Mouse (Mus musculus): ENCODE data around the gene Ubp1. TPM values are rescaled to one million over a fixed set of nuclear protein-coding genes. Genes with fewer than 3 reads are reported as not detected.
"Not testable (repeated sequence)": the region's sequence is repeated elsewhere in the genome, so short reads cannot be mapped to it uniquely, and the experiment has no call there.

Gene Ubp1
- 32.5 and 37.6 TPM in 2 replicates for polyA plus RNA-seq (2015; fragmentation: Nextera tagmentation; extraction: Ambion mirVana)

DNA sequence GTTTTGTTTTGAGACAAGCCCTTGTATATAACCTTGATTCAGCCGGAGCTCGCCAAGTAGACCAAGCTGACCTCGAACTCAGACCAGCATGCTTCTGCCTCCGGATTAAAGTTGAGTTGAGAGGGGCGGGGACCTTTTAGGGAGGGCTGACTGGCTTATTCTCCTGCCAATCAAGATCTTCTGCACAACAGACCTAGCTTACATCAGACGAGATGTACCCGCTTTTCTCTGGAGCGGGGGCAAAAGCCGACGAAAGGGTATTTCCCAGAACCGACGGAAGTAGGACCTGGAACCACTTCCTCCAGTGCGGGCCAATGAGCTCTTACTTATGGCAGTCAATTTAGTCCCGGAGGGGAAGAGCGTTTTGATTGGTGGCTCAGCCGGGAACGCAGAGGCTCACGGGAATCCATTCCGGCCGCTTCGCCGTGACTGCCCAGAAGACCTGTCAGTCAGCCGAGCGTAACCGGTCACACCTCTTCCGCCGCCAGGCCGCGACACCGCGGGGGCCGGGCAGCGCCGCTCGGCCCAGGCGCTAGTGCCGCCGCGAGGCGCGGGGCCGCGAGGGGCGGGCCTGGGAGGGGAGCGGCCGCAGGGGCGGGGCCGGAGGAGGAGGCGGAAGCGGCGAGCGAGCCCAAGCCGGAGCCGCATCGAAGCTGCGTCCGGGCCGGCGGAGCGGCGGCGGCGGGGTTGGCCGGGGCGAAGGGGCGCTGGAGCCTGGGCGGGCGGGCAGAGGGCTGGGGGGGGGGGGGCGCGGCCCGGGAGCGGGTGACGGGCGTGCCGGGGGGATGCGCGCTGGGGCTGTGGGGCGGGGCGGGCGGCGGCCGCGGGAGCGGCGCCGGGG lies at the start of gene Ubp1:
Gene Ubp1 (plus strand): TSS at position 401 of the 841 bp plus-strand sequence.
- peak; percentile 98 for ATAC-seq
- Histone ChIP-seq H3K9me3 (no peaks in the 10 kb centered on the region), H3K4me1 (replicated peaks) (peaks cover 45% of the 10 kb centered on the region), H3K36me3 (no peaks in the 10 kb centered on the region), H3K27ac (peak within 1 kb of the TSS; percentile 88), H3K4me3 (replicated peaks) (peak within 1 kb of the TSS; percentile 99), H3K9ac (replicated peaks) (peak within 1 kb of the TSS; percentile 95), H3K4me2 (replicated peaks) (peak within 1 kb of the TSS; percentile 96), H3K27me3 (no peaks in the 10 kb centered on the region; the same call in 1 of the 2 replicates)
- under 1% methylated on average over 38 of the region's 86 CpGs for WGBS

GRCm38 (mm10) chr9:113894903-113895302 lies 35.8 kb upstream of the Ubp1 start:
- 95% methylated on average over 3 of the region's 3 CpGs for WGBS
- H3K9me3 ChIP-seq = no peaks in the 10 kb centered on the region
- H3K27me3 ChIP-seq = no peaks in the 10 kb centered on the region
- peaks cover 78% of the 10 kb centered on the region for H3K36me3 ChIP-seq
- no peak for ATAC-seq
- no peaks in the 10 kb centered on the region for H3K4me1 ChIP-seq (replicated peaks)
- H3K4me2 ChIP-seq (replicated peaks) = no peak overlapping the region
- H3K4me3 ChIP-seq (replicated peaks) = no peak overlapping the region
- H3K9ac ChIP-seq (replicated peaks) = no peak overlapping the region
- no peak overlapping the region for H3K27ac ChIP-seq

DNA sequence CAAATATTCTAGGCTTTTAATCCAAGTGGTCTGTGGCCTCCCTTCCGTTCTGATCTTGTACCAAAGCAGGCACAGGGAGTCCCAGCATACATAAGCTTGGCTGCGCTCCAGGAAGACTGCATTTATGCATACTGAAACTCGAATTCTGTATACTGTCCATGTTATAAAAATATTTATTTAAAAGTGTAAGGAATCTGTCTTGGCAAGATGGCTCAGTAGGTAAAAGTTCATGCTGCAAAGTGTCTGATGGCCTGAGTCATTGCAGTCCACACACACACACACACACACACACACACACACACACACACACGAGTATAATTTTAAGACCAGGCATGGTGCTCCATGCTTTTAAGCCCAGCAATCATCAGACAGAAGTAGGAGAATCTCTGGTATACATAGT lies 27.6 kb upstream of the Ubp1 start:
- Histone ChIP-seq H3K9ac (replicated peaks) (no peak overlapping the region), H3K36me3 (peaks cover 88% of the 10 kb centered on the region), H3K4me1 (replicated peaks) (no peaks in the 10 kb centered on the region), H3K4me2 (replicated peaks) (no peak overlapping the region), H3K9me3 (no peaks in the 10 kb centered on the region), H3K4me3 (replicated peaks) (no peak overlapping the region), H3K27ac (no peak overlapping the region), H3K27me3 (no peaks in the 10 kb centered on the region)
- ATAC-seq = no peak
- WGBS = 87% methylated on average over 4 of the region's 4 CpGs

GRCm38 (mm10) chr9:113904315-113904714 lies 26.4 kb upstream of the Ubp1 start:
- H3K27me3 ChIP-seq; ATAC-seq; H3K4me1 ChIP-seq (replicated peaks); H3K4me2 ChIP-seq (replicated peaks); H3K4me3 ChIP-seq (replicated peaks); H3K9me3 ChIP-seq; H3K9ac ChIP-seq (replicated peaks); H3K27ac ChIP-seq: not testable (repeated sequence)
- 98% methylated on average over 6 of the region's 6 CpGs for WGBS
- peaks cover 91% of the 10 kb centered on the region for H3K36me3 ChIP-seq

DNA sequence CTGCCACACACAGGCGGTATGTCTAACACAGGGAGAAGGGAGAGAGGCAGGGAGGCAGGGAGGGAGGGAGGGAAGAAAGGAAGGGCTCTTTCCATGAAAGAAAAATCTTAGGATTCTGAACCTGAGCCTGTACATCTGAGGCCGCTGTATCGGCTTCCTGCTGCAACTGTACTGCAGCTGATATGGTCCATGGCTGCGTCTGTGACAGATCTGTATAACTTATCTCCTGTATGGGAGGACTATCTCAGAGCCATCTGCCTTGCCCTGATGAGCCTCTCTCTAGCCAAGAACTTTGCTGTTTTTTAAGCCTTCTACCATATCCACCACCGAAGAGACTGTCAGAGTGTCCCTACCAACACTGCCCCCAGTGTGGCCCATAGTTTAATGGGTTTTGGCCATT lies 14.9 kb upstream of the Ubp1 start:
- ATAC-seq = no peak
- 95% methylated on average over 5 of the region's 5 CpGs for WGBS
- peaks cover 65% of the 10 kb centered on the region for H3K36me3 ChIP-seq
- no peak overlapping the region for H3K4me2 ChIP-seq (replicated peaks)
- no peak overlapping the region for H3K9ac ChIP-seq (replicated peaks)
- no peaks in the 10 kb centered on the region for H3K9me3 ChIP-seq
- H3K27ac ChIP-seq = no peak overlapping the region
- H3K4me3 ChIP-seq (replicated peaks) = no peak overlapping the region
- H3K27me3 ChIP-seq = no peaks in the 10 kb centered on the region
- H3K4me1 ChIP-seq (replicated peaks) = no peaks in the 10 kb centered on the region

GRCm38 (mm10) chr9:113922677-113923076 lies 8.1 kb upstream of the Ubp1 start:
- ATAC-seq = no peak
- Histone ChIP-seq H3K4me3 (replicated peaks) (no peak overlapping the region), H3K9ac (replicated peaks) (no peak overlapping the region), H3K4me1 (replicated peaks) (no peaks in the 10 kb centered on the region), H3K27me3 (no peaks in the 10 kb centered on the region; the same call in 1 of the 2 replicates), H3K4me2 (replicated peaks) (no peak overlapping the region), H3K36me3 (peaks cover 51% of the 10 kb centered on the region), H3K27ac (no peak overlapping the region), H3K9me3 (no peaks in the 10 kb centered on the region)
- WGBS = 94% methylated on average over 5 of the region's 5 CpGs

DNA sequence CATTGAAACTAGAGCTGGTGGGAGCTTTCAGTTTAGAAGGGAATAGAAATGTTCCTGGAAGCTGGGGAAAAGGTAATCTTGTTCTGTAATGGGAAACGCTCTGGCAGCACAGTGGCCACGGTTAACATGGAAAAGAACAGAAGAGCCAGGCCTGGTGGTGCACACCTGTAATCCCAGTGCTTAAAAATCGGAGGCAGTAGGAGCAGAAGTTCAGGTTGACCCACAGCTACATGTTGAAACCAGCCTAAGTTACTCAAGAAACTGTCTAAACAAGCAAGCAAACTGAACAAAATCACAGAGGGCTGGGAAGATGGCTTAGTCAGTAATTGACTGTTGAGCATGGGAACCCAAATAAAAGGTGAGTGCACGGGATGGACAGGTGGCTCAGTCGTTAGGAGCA lies 5.9 kb upstream of the Ubp1 start:
- H3K27me3 ChIP-seq = no peaks in the 10 kb centered on the region; the same call in 1 of the 2 replicates
- peaks cover 2% of the 10 kb centered on the region; the same call in 1 of the 2 replicates for H3K4me1 ChIP-seq (replicated peaks)
- no peak overlapping the region for H3K27ac ChIP-seq
- H3K9ac ChIP-seq (replicated peaks) = no peak overlapping the region
- H3K36me3 ChIP-seq = peaks cover 48% of the 10 kb centered on the region
- H3K4me2 ChIP-seq (replicated peaks) = no peak overlapping the region
- no peaks in the 10 kb centered on the region for H3K9me3 ChIP-seq
- no peak overlapping the region for H3K4me3 ChIP-seq (replicated peaks)
- ATAC-seq = no peak
- WGBS = 93% methylated on average over 5 of the region's 5 CpGs

DNA sequence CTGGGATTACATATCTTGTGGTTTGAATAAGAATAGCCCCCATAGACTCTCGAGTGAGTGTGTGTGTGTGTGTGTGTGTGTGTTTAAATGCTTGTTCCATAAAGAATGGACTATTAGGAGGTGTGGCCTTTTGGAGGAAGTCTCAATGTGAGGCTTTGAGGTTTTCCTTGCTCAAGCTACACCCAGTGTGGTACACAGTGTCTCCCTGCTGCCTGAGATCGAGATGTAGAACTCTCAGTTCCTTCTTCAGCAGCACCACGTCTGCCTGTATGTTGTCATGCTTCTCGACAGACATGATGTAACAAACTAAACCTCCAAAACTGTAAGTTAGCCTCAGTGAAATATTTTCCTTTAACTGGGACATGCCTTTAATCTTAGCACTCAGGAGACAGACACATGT lies 2.1 kb upstream of the Ubp1 start:
- WGBS = 89% methylated on average over 4 of the region's 4 CpGs
- Histone ChIP-seq H3K9me3 (no peaks in the 10 kb centered on the region), H3K27ac (no peak overlapping the region), H3K27me3 (no peaks in the 10 kb centered on the region; the same call in 1 of the 2 replicates), H3K4me2 (replicated peaks) (no peak overlapping the region), H3K9ac (replicated peaks) (no peak overlapping the region), H3K4me3 (replicated peaks) (no peak overlapping the region), H3K36me3 (peaks cover 18% of the 10 kb centered on the region), H3K4me1 (replicated peaks) (peaks cover 26% of the 10 kb centered on the region)
- no peak for ATAC-seq

GRCm38 (mm10) chr9:113929676-113930075 lies 1.1 kb upstream of the Ubp1 start:
- H3K27ac ChIP-seq = no peak overlapping the region
- peaks cover 8% of the 10 kb centered on the region for H3K36me3 ChIP-seq

GRCm38 (mm10) chr9:113931375-113932099 lies 803 bp downstream of the Ubp1 start:
- H3K9ac ChIP-seq (replicated peaks) = peak overlapping the region; percentile 95
- WGBS = under 1% methylated on average over 74 of the region's 91 CpGs
- peak; percentile 28 for ATAC-seq

More at GRCm38 (mm10) chr9:113929676-113930075, 1.1 kb upstream of the Ubp1 start:
- no peaks in the 10 kb centered on the region; the same call in 1 of the 2 replicates for H3K27me3 ChIP-seq
- peaks cover 36% of the 10 kb centered on the region for H3K4me1 ChIP-seq (replicated peaks)
- H3K4me2 ChIP-seq (replicated peaks) = peak overlapping the region; percentile 59
- no peaks in the 10 kb centered on the region for H3K9me3 ChIP-seq
- WGBS = 77% methylated on average over 1 of the region's 1 CpGs
- H3K9ac ChIP-seq (replicated peaks) = no peak overlapping the region
- H3K4me3 ChIP-seq (replicated peaks) = 0 out of 2 replicates have a peak overlapping the region, but pooled peaks have one; percentile 99
- no peak for ATAC-seq

GRCm38 (mm10) chr9:113932100-113932470 lies 1.4 kb downstream of the Ubp1 start:
- ATAC-seq = no peak
- Histone ChIP-seq H3K9me3 (no peaks in the 10 kb centered on the region), H3K4me2 (replicated peaks) (peak overlapping the region; percentile 96), H3K27ac (peak overlapping the region; percentile 88), H3K4me3 (replicated peaks) (peak overlapping the region; percentile 99), H3K36me3 (no peaks in the 10 kb centered on the region), H3K9ac (replicated peaks) (peak overlapping the region; percentile 95), H3K4me1 (replicated peaks) (peaks cover 50% of the 10 kb centered on the region), H3K27me3 (no peaks in the 10 kb centered on the region; the same call in 1 of the 2 replicates)
- WGBS = 1% methylated on average over 8 of the region's 8 CpGs

More at GRCm38 (mm10) chr9:113931375-113932099, 803 bp downstream of the Ubp1 start:
- Histone ChIP-seq H3K36me3 (no peaks in the 10 kb centered on the region), H3K4me3 (replicated peaks) (peak overlapping the region; percentile 99), H3K27ac (peak overlapping the region; percentile 88), H3K4me1 (replicated peaks) (peaks cover 50% of the 10 kb centered on the region), H3K4me2 (replicated peaks) (peak overlapping the region; percentile 96), H3K27me3 (no peaks in the 10 kb centered on the region; the same call in 1 of the 2 replicates), H3K9me3 (no peaks in the 10 kb centered on the region)

GRCm38 (mm10) chr9:113932501-113932900 lies 1.8 kb downstream of the Ubp1 start:
- Histone ChIP-seq H3K4me3 (replicated peaks) (peak overlapping the region; percentile 99), H3K36me3 (no peaks in the 10 kb centered on the region), H3K27me3 (no peaks in the 10 kb centered on the region; the same call in 1 of the 2 replicates), H3K4me1 (replicated peaks) (peaks cover 50% of the 10 kb centered on the region), H3K9ac (replicated peaks) (peak overlapping the region; percentile 95), H3K27ac (no peak overlapping the region), H3K9me3 (no peaks in the 10 kb centered on the region), H3K4me2 (replicated peaks) (peak overlapping the region; percentile 96)
- ATAC-seq = no peak
- WGBS = 29% methylated on average over 11 of the region's 11 CpGs

All from midbrain, embryonic 13.5 days (tissue).